Mouse (Mus musculus): ENCODE measurements around the gene Qrfp. TPM values are rescaled to one million over a fixed set of nuclear protein-coding genes. Genes with fewer than 3 reads are reported as not detected.

Qrfp gene
- 0.04 and 0.13 TPM in 2 replicates for polyA plus RNA-seq (2015; fragmentation: Nextera tagmentation; extraction: Ambion mirVana)

DNA sequence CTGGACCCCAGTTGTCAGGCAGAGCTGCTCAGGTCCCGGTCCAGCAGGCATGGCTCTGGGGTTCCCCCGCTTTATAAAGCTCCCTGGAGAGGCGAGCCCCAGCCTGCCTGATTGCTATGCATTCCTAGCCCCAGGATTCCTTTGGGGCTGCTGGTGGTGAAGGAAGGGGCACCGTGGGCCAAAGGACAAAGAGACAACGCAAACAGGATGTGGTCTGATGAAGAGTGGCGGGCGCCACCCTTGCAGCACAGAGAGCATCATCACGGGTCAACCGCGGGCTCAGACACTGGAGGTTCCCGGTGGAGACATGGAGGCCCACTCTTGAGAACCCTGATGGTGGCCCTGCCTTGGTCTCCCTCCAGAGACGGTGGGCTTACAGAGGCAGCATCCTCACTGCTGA lies at the start of gene Qrfp:
TSS of gene Qrfp (minus strand) at position 137 of the 400 bp plus-strand sequence.
- no peak for TF ChIP-seq CTCF (IDR thresholded peaks at IDR 0.05)
- no peak for TF ChIP-seq EP300 (IDR thresholded peaks at IDR 0.05)
- Histone ChIP-seq H3K9ac (replicated peaks; ENCODE audit: low read depth) (no peak within 1 kb of the TSS), H3K4me2 (replicated peaks; ENCODE audit: low read depth, low read length) (no peak within 1 kb of the TSS), H3K27ac (ENCODE audit: low read length) (no peak within 1 kb of the TSS), H3K36me3 (ENCODE audit: insufficient read depth, low read length) (no peaks in the 10 kb centered on the region), H3K4me3 (ENCODE audit: low read depth, low read length) (no peak within 1 kb of the TSS), H3K4me1 (ENCODE audit: insufficient read depth, low read depth, low read length) (no peaks in the 10 kb centered on the region; the same call in 1 of the 2 replicates), H3K27me3 (replicated peaks; ENCODE audit: insufficient read depth, low read length) (no peaks in the 10 kb centered on the region), H3K9me3 (ENCODE audit: low read length) (no peaks in the 10 kb centered on the region)
- DNase-seq (ENCODE audit: low spot score) (no peak), ATAC-seq (no peak)
- 43% methylated on average over 12 of the region's 12 CpGs for WGBS

- no peaks in the 10 kb centered on the region for H3K27me3 ChIP-seq (replicated peaks; ENCODE audit: insufficient read depth, low read length)
- no peaks in the 10 kb centered on the region for H3K9me3 ChIP-seq (ENCODE audit: low read length)
- WGBS: 31% methylated on average over 12 of the region's 12 CpGs
- DNase-seq (ENCODE audit: low spot score) (no peak), ATAC-seq (no peak)
- TF ChIP-seq EP300 (IDR thresholded peaks at IDR 0.05) (no peak), CTCF (IDR thresholded peaks at IDR 0.05) (no peak)
- H3K27ac ChIP-seq (ENCODE audit: low read length): no peak overlapping the region
- H3K4me2 ChIP-seq (replicated peaks; ENCODE audit: low read depth, low read length): no peak overlapping the region
- H3K36me3 ChIP-seq (ENCODE audit: insufficient read depth, low read length): no peaks in the 10 kb centered on the region
- H3K4me1 ChIP-seq (ENCODE audit: insufficient read depth, low read depth, low read length): peaks cover 7% of the 10 kb centered on the region; the same call in 1 of the 2 replicates
- no peak overlapping the region for H3K4me3 ChIP-seq (ENCODE audit: low read depth, low read length)
- no peak overlapping the region for H3K9ac ChIP-seq (replicated peaks; ENCODE audit: low read depth)
Observed at GRCm38 (mm10) chr2:31858500-31858899, 48.1 kb upstream of the Qrfp start.

- H3K36me3 ChIP-seq (ENCODE audit: insufficient read depth, low read length): no peaks in the 10 kb centered on the region
- H3K4me2 ChIP-seq (replicated peaks; ENCODE audit: low read depth, low read length): no peak overlapping the region
- 28% methylated on average over 6 of the region's 6 CpGs for WGBS
- H3K27ac ChIP-seq (ENCODE audit: low read length): no peak overlapping the region
- no peak overlapping the region for H3K9ac ChIP-seq (replicated peaks; ENCODE audit: low read depth)
- H3K4me3 ChIP-seq (ENCODE audit: low read depth, low read length): no peak overlapping the region
- ATAC-seq (no peak), DNase-seq (ENCODE audit: low spot score) (no peak)
- H3K9me3 ChIP-seq (ENCODE audit: low read length): no peaks in the 10 kb centered on the region
- peaks cover 7% of the 10 kb centered on the region; the same call in 1 of the 2 replicates for H3K4me1 ChIP-seq (ENCODE audit: insufficient read depth, low read depth, low read length)
- no peaks in the 10 kb centered on the region for H3K27me3 ChIP-seq (replicated peaks; ENCODE audit: insufficient read depth, low read length)
- TF ChIP-seq EP300 (IDR thresholded peaks at IDR 0.05): no peak
Observed at GRCm38 (mm10) chr2:31857180-31857579, 46.8 kb upstream of the Qrfp start.

- H3K9me3 ChIP-seq (ENCODE audit: low read length): no peaks in the 10 kb centered on the region
- no peaks in the 10 kb centered on the region for H3K27me3 ChIP-seq (replicated peaks; ENCODE audit: insufficient read depth, low read length)
- H3K4me1 ChIP-seq (ENCODE audit: insufficient read depth, low read depth, low read length): peaks cover 7% of the 10 kb centered on the region; the same call in 1 of the 2 replicates
- DNase-seq (ENCODE audit: low spot score) (no peak), ATAC-seq (peak; percentile 33; the same call in 1 of the 2 replicates)
- TF ChIP-seq CTCF (IDR thresholded peaks at IDR 0.05) (no peak), EP300 (IDR thresholded peaks at IDR 0.05) (no peak)
- 76% methylated on average over 8 of the region's 8 CpGs for WGBS
- no peak overlapping the region for H3K27ac ChIP-seq (ENCODE audit: low read length)
- no peak overlapping the region for H3K9ac ChIP-seq (replicated peaks; ENCODE audit: low read depth)
- no peak overlapping the region for H3K4me2 ChIP-seq (replicated peaks; ENCODE audit: low read depth, low read length)
- H3K36me3 ChIP-seq (ENCODE audit: insufficient read depth, low read length): no peaks in the 10 kb centered on the region
- H3K4me3 ChIP-seq (ENCODE audit: low read depth, low read length): no peak overlapping the region
Observed at GRCm38 (mm10) chr2:31855991-31856390, 45.6 kb upstream of the Qrfp start.

DNA sequence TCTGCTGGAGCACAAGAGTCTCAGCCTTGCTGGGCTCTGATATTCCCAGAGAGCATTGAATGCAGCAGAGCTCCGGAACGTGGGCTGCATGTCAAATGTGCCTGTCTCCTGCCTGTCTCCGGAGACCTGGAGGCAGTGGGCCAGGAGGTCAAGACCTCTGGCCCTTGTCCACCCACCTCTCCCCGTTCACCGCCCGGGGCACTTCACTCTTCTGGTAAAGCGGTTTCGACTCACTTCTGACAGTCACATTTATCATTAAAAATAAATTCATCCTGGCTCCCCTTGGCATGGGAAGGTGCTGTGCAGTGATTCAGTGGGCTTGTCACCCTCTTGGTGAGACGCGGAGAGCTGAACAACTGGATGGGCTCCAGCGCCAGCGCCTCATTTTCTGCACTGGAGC lies 39.8 kb upstream of the Qrfp start:
- no peaks in the 10 kb centered on the region for H3K9me3 ChIP-seq (ENCODE audit: low read length)
- WGBS: 24% methylated on average over 12 of the region's 12 CpGs
- peaks cover 17% of the 10 kb centered on the region; the same call in 1 of the 2 replicates for H3K4me1 ChIP-seq (ENCODE audit: insufficient read depth, low read depth, low read length)
- no peak overlapping the region for H3K4me2 ChIP-seq (replicated peaks; ENCODE audit: low read depth, low read length)
- no peak overlapping the region for H3K27ac ChIP-seq (ENCODE audit: low read length)
- H3K9ac ChIP-seq (replicated peaks; ENCODE audit: low read depth): no peak overlapping the region
- no peak for ATAC-seq
- TF ChIP-seq CTCF (IDR thresholded peaks at IDR 0.05): no peak
- TF ChIP-seq EP300 (IDR thresholded peaks at IDR 0.05): no peak
- no peak for DNase-seq (ENCODE audit: low spot score)
- peaks cover 22% of the 10 kb centered on the region for H3K27me3 ChIP-seq (replicated peaks; ENCODE audit: insufficient read depth, low read length)
- H3K4me3 ChIP-seq (ENCODE audit: low read depth, low read length): no peak overlapping the region
- H3K36me3 ChIP-seq (ENCODE audit: insufficient read depth, low read length): no peaks in the 10 kb centered on the region

GRCm38 (mm10) chr2:31847908-31848307 lies 37.5 kb upstream of the Qrfp start:
- H3K27me3 ChIP-seq (replicated peaks; ENCODE audit: insufficient read depth, low read length): peaks cover 40% of the 10 kb centered on the region
- no peaks in the 10 kb centered on the region for H3K36me3 ChIP-seq (ENCODE audit: insufficient read depth, low read length)
- no peak overlapping the region for H3K27ac ChIP-seq (ENCODE audit: low read length)
- ATAC-seq (peak; percentile 21; the same call in 1 of the 2 replicates), DNase-seq (ENCODE audit: low spot score) (peak; percentile 50)
- WGBS: 13% methylated on average over 6 of the region's 6 CpGs
- TF ChIP-seq EP300 (IDR thresholded peaks at IDR 0.05) (no peak), CTCF (IDR thresholded peaks at IDR 0.05) (peak; percentile 64)
- no peak overlapping the region for H3K4me2 ChIP-seq (replicated peaks; ENCODE audit: low read depth, low read length)
- H3K4me1 ChIP-seq (ENCODE audit: insufficient read depth, low read depth, low read length): peaks cover 10% of the 10 kb centered on the region; the same call in 1 of the 2 replicates
- no peaks in the 10 kb centered on the region for H3K9me3 ChIP-seq (ENCODE audit: low read length)
- no peak overlapping the region for H3K4me3 ChIP-seq (ENCODE audit: low read depth, low read length)
- no peak overlapping the region for H3K9ac ChIP-seq (replicated peaks; ENCODE audit: low read depth)

Measured in lung, postnatal 0 days (tissue).